Mouse (Mus musculus) stomach, postnatal 0 days (tissue): ENCODE measurements around the gene Eps8.

ENCODE experiments used
- CTCF ChIP-seq: IDR thresholded peaks from 2 replicates; pipeline ENCODE4 v1.5.1; 2016; ENCODE audit warnings: antibody characterized with exemption, low read depth, mild to moderate bottlenecking, moderate library complexity
- EP300 ChIP-seq: optimal IDR thresholded peaks from 2 replicates; pipeline ENCODE3; 2016; ENCODE audit warnings: antibody characterized with exemption

- TF ChIP-seq EP300, result no peak
- TF ChIP-seq CTCF, result peak; percentile 35; the same call in 1 of the 2 replicates
Observed at GRCm38 (mm10) chr6:137469541-137469940, 185.1 kb downstream of the Eps8 start.
